Mouse (Mus musculus): ENCODE results near the gene Caprin1. TPM values are rescaled to one million over a fixed set of nuclear protein-coding genes. Genes with fewer than 3 reads are reported as not detected.

The Caprin1 gene
- polyA plus RNA-seq (2014; fragmentation: Nextera tagmentation; extraction: Ambion mirVana) = 309 and 484 TPM in 2 replicates

DNA sequence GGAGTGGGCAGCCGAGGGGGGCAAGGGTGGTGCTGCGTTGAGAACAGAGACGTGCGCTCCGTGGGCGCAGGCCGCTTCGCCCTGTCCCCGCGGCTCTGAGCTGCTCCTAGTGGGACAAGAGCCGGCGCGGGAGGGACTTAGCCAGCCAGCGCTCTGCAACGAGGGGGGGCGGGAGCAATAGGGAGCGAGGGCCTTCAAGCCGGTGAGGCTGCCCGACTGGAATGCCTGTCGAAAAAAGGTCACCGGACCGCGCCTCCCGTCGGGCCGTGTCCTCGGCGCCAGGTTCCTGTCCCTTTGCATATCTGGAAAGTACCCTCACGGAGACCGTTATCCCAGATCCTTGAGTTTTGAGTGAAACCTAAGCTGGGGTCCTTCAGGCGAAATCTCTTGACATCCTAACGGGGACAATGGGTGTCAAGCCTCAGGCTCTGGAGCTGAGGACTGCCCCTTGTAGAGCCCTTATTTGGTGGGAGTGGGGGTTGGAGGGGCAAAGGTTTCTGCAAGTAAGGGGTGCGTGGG lies at the start of gene Caprin1:
Gene Caprin1 (minus strand): TSS at position 159 of the 519 bp plus-strand sequence.
- Histone ChIP-seq H3K4me1 (ENCODE audit: control insufficient read depth, insufficient read depth, low read length) (peaks cover 13% of the 10 kb centered on the region), H3K27ac (replicated peaks; ENCODE audit: low read depth, low read length) (peak within 1 kb of the TSS; percentile 100), H3K4me3 (replicated peaks; ENCODE audit: low read depth, low read length) (peak within 1 kb of the TSS; percentile 99), H3K36me3 (ENCODE audit: control insufficient read depth, insufficient read depth, low read length) (peaks cover 9% of the 10 kb centered on the region), H3K9ac (replicated peaks; ENCODE audit: low read length) (peak within 1 kb of the TSS; percentile 97), H3K4me2 (ENCODE audit: low read length) (peak within 1 kb of the TSS; percentile 69), H3K27me3 (ENCODE audit: control insufficient read depth, insufficient read depth, low read length) (no peaks in the 10 kb centered on the region), H3K9me3 (ENCODE audit: control insufficient read depth, low read length) (no peaks in the 10 kb centered on the region)
- ATAC-seq (ENCODE audit: low FRiP score, low TSS enrichment) (peak; percentile 93), DNase-seq (peak; percentile 96)
- WGBS = under 1% methylated on average over 33 of the region's 33 CpGs

DNA sequence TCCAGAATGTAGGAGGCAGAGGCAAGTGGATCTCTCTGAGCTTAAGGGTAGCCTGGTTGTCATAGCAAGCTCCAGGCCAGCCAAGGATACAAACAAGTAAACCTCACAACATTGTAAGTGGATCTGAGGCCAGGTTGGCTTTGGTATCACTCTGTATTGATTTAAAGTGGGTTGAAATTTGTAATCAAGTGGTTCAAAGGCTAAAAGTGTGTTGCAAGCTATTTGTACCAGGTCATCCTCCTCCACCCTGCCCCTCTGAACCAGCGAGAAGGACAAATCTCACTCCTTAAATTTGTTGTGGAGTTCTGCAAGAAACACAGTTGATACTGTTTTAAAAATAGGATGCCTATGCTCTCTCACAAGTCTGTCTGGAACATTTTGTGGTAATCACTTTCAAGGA lies 49.4 kb upstream of the Caprin1 start:
- WGBS = 84% methylated on average over 1 of the region's 1 CpGs
- Histone ChIP-seq H3K4me1 (ENCODE audit: control insufficient read depth, insufficient read depth, low read length) (no peaks in the 10 kb centered on the region), H3K4me2 (ENCODE audit: low read length) (no peak overlapping the region), H3K9me3 (ENCODE audit: control insufficient read depth, low read length) (no peaks in the 10 kb centered on the region; the same call in 1 of the 2 replicates), H3K27me3 (ENCODE audit: control insufficient read depth, insufficient read depth, low read length) (no peaks in the 10 kb centered on the region), H3K4me3 (replicated peaks; ENCODE audit: low read depth, low read length) (no peak overlapping the region), H3K36me3 (ENCODE audit: control insufficient read depth, insufficient read depth, low read length) (no peaks in the 10 kb centered on the region), H3K27ac (replicated peaks; ENCODE audit: low read depth, low read length) (no peak overlapping the region), H3K9ac (replicated peaks; ENCODE audit: low read length) (no peak overlapping the region)
- ATAC-seq (ENCODE audit: low FRiP score, low TSS enrichment) (no peak), DNase-seq (no peak)

DNA sequence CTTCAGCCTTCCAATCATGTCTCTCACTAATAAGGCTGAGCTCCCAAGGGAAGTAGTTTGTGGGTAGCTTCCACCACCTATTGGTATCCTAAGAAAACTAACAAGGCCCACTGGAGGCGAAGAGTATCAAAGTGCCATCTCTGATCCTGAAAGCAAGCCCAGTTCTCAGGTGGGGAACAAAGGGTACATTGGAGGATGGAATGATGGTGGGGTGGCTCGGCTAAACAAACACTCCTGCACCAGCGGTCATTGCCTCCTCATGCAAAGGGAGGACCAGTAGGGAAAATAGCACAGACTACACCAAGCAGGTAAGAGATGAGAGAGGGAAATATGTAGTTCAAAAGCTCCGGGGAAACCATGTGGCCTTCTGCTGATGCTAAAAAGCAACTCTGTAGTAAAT lies 48.8 kb upstream of the Caprin1 start:
- Histone ChIP-seq H3K4me1 (ENCODE audit: control insufficient read depth, insufficient read depth, low read length) (no peaks in the 10 kb centered on the region), H3K9ac (replicated peaks; ENCODE audit: low read length) (no peak overlapping the region), H3K36me3 (ENCODE audit: control insufficient read depth, insufficient read depth, low read length) (no peaks in the 10 kb centered on the region), H3K4me3 (replicated peaks; ENCODE audit: low read depth, low read length) (no peak overlapping the region), H3K9me3 (ENCODE audit: control insufficient read depth, low read length) (no peaks in the 10 kb centered on the region; the same call in 1 of the 2 replicates), H3K27me3 (ENCODE audit: control insufficient read depth, insufficient read depth, low read length) (no peaks in the 10 kb centered on the region), H3K4me2 (ENCODE audit: low read length) (no peak overlapping the region), H3K27ac (replicated peaks; ENCODE audit: low read depth, low read length) (no peak overlapping the region)
- no peak for ATAC-seq (ENCODE audit: low FRiP score, low TSS enrichment)
- 82% methylated on average over 4 of the region's 4 CpGs for WGBS
- DNase-seq = no peak

DNA sequence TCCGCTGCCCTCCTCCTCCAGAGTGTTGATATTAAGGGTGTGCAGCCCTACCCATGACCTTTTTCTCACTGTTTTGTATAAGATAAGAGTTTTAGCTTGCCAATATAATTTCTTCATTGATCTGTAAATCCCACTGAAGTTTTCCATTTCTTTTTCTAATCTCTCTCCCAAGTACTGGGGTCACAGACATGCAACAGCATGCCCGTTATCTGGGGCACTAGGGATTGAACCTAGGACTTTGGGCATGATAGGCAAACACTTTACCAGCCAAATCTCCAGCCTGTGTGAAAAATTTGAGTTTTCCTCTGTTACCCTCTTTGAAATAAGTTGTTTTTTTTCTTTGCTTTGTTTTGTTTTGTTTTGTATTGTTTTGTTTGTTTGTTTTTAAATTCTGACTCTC lies 46.6 kb upstream of the Caprin1 start:
- Histone ChIP-seq H3K27ac (replicated peaks; ENCODE audit: low read depth, low read length) (no peak overlapping the region), H3K4me2 (ENCODE audit: low read length) (no peak overlapping the region), H3K27me3 (ENCODE audit: control insufficient read depth, insufficient read depth, low read length) (no peaks in the 10 kb centered on the region), H3K9me3 (ENCODE audit: control insufficient read depth, low read length) (no peaks in the 10 kb centered on the region; the same call in 1 of the 2 replicates), H3K4me1 (ENCODE audit: control insufficient read depth, insufficient read depth, low read length) (no peaks in the 10 kb centered on the region), H3K4me3 (replicated peaks; ENCODE audit: low read depth, low read length) (no peak overlapping the region), H3K9ac (replicated peaks; ENCODE audit: low read length) (no peak overlapping the region), H3K36me3 (ENCODE audit: control insufficient read depth, insufficient read depth, low read length) (no peaks in the 10 kb centered on the region)
- 92% methylated on average over 2 of the region's 2 CpGs for WGBS
- no peak for ATAC-seq (ENCODE audit: low FRiP score, low TSS enrichment)
- no peak for DNase-seq

DNA sequence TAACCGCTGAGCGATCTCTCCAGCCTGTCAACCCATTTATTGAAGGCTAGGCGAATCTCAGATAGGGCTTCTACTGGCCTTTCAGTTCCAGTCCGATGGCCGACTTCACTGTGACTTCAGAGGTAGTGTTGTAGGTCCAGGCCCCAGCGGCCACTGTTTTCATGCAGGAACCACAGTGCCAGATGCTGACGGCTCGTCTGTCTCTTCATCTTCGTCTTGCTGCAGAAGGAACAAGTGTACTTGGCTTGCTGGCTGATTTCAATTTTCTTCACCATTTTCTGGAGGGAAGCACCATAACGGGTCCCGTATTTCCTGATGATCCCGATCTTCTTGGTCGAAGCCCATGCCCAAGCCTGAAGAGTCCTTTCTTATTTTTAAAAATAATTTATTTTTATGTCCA lies 45.9 kb upstream of the Caprin1 start:
- 96% methylated on average over 13 of the region's 13 CpGs for whole genome bisulfite sequencing
- no peak for DNase-seq
- no peak overlapping the region for H3K9ac ChIP-seq (replicated peaks; ENCODE audit: low read length)
- H3K4me2 ChIP-seq (ENCODE audit: low read length) = no peak overlapping the region
- H3K27ac ChIP-seq (replicated peaks; ENCODE audit: low read depth, low read length) = no peak overlapping the region
- no peak overlapping the region for H3K4me3 ChIP-seq (replicated peaks; ENCODE audit: low read depth, low read length)
- H3K9me3 ChIP-seq (ENCODE audit: control insufficient read depth, low read length) = no peaks in the 10 kb centered on the region; the same call in 1 of the 2 replicates
- no peaks in the 10 kb centered on the region for H3K36me3 ChIP-seq (ENCODE audit: control insufficient read depth, insufficient read depth, low read length)
- H3K4me1 ChIP-seq (ENCODE audit: control insufficient read depth, insufficient read depth, low read length) = no peaks in the 10 kb centered on the region
- no peaks in the 10 kb centered on the region for H3K27me3 ChIP-seq (ENCODE audit: control insufficient read depth, insufficient read depth, low read length)
- ATAC-seq (ENCODE audit: low FRiP score, low TSS enrichment) = no peak

DNA sequence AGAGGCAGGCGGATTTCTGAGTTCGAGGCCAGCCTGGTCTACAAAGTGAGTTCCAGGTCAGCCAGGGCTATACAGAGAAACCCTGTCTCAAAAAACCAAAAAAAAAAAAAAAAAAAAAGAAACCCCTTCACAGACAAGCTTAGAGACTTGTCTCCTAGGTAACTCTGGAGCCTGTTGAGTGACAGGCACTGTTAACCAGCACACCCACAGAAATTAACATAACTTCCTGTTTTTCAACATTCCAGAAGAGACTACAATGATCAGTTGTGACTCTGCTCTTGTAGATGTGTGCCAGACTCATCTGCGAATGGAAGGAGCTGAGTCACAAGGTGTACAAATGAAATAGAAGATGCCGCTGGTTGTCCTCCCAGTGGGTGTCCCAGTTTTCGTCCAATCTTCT lies 44.9 kb upstream of the Caprin1 start:
- Histone ChIP-seq H3K4me2 (ENCODE audit: low read length) (no peak overlapping the region), H3K27me3 (ENCODE audit: control insufficient read depth, insufficient read depth, low read length) (no peaks in the 10 kb centered on the region), H3K4me3 (replicated peaks; ENCODE audit: low read depth, low read length) (no peak overlapping the region), H3K4me1 (ENCODE audit: control insufficient read depth, insufficient read depth, low read length) (no peaks in the 10 kb centered on the region), H3K9me3 (ENCODE audit: control insufficient read depth, low read length) (no peaks in the 10 kb centered on the region; the same call in 1 of the 2 replicates), H3K27ac (replicated peaks; ENCODE audit: low read depth, low read length) (no peak overlapping the region), H3K9ac (replicated peaks; ENCODE audit: low read length) (no peak overlapping the region), H3K36me3 (ENCODE audit: control insufficient read depth, insufficient read depth, low read length) (no peaks in the 10 kb centered on the region)
- ATAC-seq (ENCODE audit: low FRiP score, low TSS enrichment) = no peak
- WGBS = 95% methylated on average over 5 of the region's 5 CpGs
- no peak for DNase-seq

DNA sequence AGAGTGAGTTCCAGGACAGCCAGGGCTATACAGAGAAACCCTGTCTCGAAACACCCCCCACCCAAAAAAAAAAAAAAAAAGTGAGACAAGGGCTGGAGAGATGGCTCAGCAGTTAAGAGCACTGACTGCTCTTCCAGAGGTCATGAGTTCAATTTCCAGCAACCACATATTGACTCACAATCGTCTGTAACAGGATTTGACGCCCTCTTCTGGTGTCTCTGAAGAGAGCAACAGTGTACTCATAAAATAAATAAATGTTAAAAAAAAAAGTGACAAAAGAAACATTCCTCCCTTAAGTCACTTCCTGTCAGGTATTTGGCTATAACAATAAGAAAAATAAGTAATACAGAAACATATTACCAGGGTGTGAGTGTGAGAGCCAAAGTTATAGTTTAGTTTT lies 41.0 kb upstream of the Caprin1 start:
- H3K9ac ChIP-seq (replicated peaks; ENCODE audit: low read length) = no peak overlapping the region
- H3K4me2 ChIP-seq (ENCODE audit: low read length) = no peak overlapping the region
- ATAC-seq (ENCODE audit: low FRiP score, low TSS enrichment) (no peak), DNase-seq (no peak)
- 76% methylated on average over 3 of the region's 3 CpGs for WGBS
- no peak overlapping the region for H3K4me3 ChIP-seq (replicated peaks; ENCODE audit: low read depth, low read length)
- H3K27ac ChIP-seq (replicated peaks; ENCODE audit: low read depth, low read length) = no peak overlapping the region
- H3K27me3 ChIP-seq (ENCODE audit: control insufficient read depth, insufficient read depth, low read length) = no peaks in the 10 kb centered on the region
- H3K9me3 ChIP-seq (ENCODE audit: control insufficient read depth, low read length) = no peaks in the 10 kb centered on the region
- no peaks in the 10 kb centered on the region for H3K36me3 ChIP-seq (ENCODE audit: control insufficient read depth, insufficient read depth, low read length)
- H3K4me1 ChIP-seq (ENCODE audit: control insufficient read depth, insufficient read depth, low read length) = no peaks in the 10 kb centered on the region

DNA sequence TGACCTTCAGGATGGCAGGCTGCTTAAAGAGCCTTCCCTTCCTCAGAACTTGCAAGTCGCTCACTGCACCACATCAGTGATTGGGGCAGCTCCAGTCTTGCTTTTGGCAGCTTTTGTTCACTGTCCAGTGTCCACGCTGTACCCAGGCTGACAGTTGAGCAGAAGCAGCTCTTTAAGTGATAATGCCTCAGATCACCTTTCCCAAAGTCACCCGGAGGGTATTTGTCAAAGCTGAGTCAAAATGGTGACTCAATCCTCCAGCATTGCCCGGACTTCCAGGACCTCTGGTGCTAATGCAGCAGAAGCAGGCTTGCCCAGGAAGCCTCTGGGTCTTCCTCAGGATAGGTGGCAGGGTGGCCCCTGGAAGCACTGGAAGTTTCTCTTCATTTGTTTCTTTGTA lies 39.7 kb upstream of the Caprin1 start:
- Histone ChIP-seq H3K4me2 (ENCODE audit: low read length) (no peak overlapping the region), H3K27ac (replicated peaks; ENCODE audit: low read depth, low read length) (no peak overlapping the region), H3K36me3 (ENCODE audit: control insufficient read depth, insufficient read depth, low read length) (no peaks in the 10 kb centered on the region), H3K9ac (replicated peaks; ENCODE audit: low read length) (no peak overlapping the region), H3K4me3 (replicated peaks; ENCODE audit: low read depth, low read length) (no peak overlapping the region), H3K4me1 (ENCODE audit: control insufficient read depth, insufficient read depth, low read length) (no peaks in the 10 kb centered on the region), H3K27me3 (ENCODE audit: control insufficient read depth, insufficient read depth, low read length) (no peaks in the 10 kb centered on the region), H3K9me3 (ENCODE audit: control insufficient read depth, low read length) (no peaks in the 10 kb centered on the region)
- DNase-seq (no peak), ATAC-seq (ENCODE audit: low FRiP score, low TSS enrichment) (no peak)
- 88% methylated on average over 4 of the region's 4 CpGs for WGBS

DNA sequence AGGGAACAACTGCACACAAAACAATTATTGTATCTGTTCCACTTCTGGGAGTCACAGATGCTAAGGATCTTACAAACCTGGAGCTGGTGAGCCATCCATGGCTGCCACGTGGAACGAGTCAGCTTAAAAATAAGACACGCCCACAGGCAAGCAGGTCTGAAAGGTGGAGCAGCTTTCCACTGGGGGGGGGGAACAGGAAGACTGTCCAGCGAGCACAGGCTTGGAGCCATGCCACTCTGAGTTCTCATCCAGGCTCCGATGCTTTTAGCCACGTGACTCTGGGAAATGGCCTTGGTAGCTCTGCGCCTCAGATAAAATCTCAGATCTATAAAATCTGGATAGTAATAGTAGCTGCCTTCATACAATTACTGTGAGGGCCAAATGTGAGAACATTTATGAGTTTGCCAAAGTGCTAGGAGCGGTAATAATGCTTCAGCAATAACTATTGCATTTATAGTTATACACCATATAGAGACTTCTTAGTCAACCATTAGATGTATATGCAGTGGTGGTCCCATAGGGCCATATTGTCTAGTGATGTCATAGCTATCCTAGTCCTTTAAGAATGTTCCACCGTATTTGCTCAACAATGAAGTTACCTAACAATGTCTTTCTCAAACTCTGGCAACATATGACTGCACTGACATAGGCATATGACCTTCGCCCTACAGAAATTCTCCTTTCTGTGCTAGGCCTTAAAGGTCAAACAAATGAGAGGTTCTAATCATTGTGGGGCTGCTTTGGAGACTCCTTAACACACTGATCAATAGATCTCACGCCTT lies 38.4 kb upstream of the Caprin1 start:
- Histone ChIP-seq H3K4me2 (ENCODE audit: low read length) (no peak overlapping the region), H3K27ac (replicated peaks; ENCODE audit: low read depth, low read length) (no peak overlapping the region), H3K36me3 (ENCODE audit: control insufficient read depth, insufficient read depth, low read length) (no peaks in the 10 kb centered on the region), H3K27me3 (ENCODE audit: control insufficient read depth, insufficient read depth, low read length) (no peaks in the 10 kb centered on the region), H3K4me3 (replicated peaks; ENCODE audit: low read depth, low read length) (no peak overlapping the region), H3K9ac (replicated peaks; ENCODE audit: low read length) (no peak overlapping the region), H3K4me1 (ENCODE audit: control insufficient read depth, insufficient read depth, low read length) (no peaks in the 10 kb centered on the region), H3K9me3 (ENCODE audit: control insufficient read depth, low read length) (no peaks in the 10 kb centered on the region)
- ATAC-seq (ENCODE audit: low FRiP score, low TSS enrichment) (no peak), DNase-seq (no peak)
- WGBS = 78% methylated on average over 11 of the region's 11 CpGs

Measured in midbrain, embryonic 14.5 days (tissue).